Mouse (Mus musculus) left cerebral cortex, postnatal 4 days (tissue): ENCODE measurements around the gene Vdac2. TPM values are rescaled to one million over a fixed set of nuclear protein-coding genes. Genes with fewer than 3 reads are reported as not detected.

Source experiments
- DNase-seq: peaks from one replicate; pipeline ENCODE4 v3.0.0-alpha.2; 2022
- intact Hi-C: fragments of 180-260 bp; cut with DNase I; formaldehyde crosslinking; loops from one replicate; pipeline ENCODE4 v1.15.1; 2025
- total RNA-seq, 2 experiments: library from RNA; stranded (reverse); gene quantifications; 2 replicates each; pipeline ENCODE4 v1.2.3; 2021

Vdac2 gene
- total RNA-seq, 2 experiments from 2014 or later, result 182 to 185 TPM

- DNase-seq, result no peak
- intact Hi-C loops, result loop anchor here (10.0 kb wide), 1 partner anchor 725 kb away; no protein-coding TSS in a partner anchor
These were observed 24.7 kb downstream of the Vdac2 start for GRCm38 (mm10) chr14:21849524-21850418.

- DNase-seq, result no peak
- intact Hi-C loops, result no loop called here
These were observed 25.5 kb downstream of the Vdac2 start for GRCm38 (mm10) chr14:21850419-21851127.

DNA sequence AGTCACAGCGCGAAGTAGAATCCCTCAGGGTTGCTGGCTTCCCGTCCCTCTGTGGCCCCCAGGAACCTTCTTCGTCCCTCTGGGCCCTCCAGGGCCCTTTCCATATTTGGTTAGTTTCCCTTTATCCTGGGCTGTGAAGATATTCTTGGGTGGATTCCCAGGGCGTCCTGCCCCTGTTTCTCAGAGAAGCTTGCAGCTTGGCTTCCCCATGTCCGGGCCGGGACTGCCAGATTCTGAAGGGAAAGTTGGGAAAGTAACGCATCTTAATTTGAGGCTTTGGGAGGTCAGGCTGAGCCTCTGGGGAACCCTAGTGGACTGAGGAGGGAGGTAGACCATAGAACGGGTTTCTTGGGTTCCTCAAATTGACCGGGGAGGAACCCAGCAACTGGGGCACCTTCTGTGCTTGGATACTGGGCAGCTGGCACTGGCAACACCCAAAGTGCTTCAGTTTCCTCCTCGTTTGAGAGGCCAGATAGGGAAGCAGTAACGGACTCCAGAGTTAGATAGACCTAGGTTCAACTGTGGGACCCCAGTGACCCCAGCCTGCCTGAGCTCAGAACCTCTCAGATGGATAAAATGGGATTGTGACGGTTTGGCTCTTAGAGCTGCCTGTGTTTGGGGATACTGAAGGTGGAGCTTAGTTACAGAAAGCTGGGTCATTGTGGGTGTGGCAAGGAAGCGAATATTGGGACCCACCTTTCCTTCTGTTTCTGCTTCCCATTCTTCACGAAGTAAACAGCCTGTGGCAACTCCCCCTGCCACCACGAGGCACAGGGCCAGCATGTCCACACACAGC lies 27.2 kb downstream of the Vdac2 start:
- no peak for DNase-seq
- intact Hi-C loops, result no loop called here

DNA sequence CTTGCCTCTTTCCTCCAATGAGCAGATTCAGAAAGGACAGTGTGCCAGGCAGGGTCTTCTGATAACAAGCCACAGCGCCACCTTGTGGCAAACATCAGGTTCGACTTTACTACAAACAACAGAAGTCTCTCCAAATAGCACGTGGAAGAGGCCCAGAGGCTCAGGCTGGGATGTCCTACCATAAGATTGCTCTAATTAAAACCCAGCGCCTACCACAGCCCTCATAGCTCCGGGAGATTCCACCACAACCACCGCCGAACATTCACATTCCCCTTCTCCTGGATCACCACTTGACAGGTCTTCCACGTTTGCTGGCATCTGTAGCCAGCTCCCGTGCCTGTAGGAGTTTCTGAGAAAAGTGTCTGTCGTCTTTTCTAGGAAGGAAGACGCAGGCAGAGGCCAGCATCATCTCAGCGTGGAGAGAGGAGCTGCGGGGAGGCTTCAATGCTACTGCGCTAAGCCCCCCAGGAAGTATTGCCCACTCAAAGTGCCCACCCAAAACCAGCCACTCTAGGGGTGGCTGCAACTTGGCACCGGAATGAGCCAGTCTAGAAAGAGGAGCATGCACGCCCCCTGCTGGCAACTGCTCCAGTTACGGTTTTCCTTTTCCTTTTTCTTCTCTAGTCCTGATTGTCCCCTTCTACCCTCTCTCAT lies 28.5 kb downstream of the Vdac2 start:
- peak; percentile 88 for DNase-seq
- intact Hi-C loops, result no loop called here

DNA sequence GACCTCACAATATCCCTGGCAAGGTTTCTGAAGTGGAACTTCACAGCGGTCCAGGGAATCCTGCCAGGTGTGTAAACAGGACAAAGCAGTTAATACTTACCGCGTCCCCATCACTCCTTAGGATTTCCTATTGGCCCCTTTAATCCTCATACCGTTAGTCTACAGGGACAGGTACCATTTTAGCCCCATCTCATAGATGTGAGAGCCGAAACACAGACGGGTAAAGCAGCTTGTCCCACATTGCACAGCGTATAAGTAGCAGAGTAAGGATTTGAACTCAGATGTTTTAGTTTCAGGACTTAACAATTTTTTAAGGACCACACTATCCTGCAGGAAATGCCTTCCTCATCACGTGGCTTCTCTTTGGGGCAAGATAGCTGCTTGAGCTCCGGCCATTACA lies 29.2 kb downstream of the Vdac2 start:
- intact Hi-C loops, result no loop called here
- no peak for DNase-seq

- DNase-seq, result no peak
- intact Hi-C loops, result no loop called here
These were observed 30.9 kb downstream of the Vdac2 start for GRCm38 (mm10) chr14:21855961-21856360.

- intact Hi-C loops, result no loop called here
- DNase-seq, result no peak
These were observed 31.8 kb downstream of the Vdac2 start for GRCm38 (mm10) chr14:21856886-21857285.

DNA sequence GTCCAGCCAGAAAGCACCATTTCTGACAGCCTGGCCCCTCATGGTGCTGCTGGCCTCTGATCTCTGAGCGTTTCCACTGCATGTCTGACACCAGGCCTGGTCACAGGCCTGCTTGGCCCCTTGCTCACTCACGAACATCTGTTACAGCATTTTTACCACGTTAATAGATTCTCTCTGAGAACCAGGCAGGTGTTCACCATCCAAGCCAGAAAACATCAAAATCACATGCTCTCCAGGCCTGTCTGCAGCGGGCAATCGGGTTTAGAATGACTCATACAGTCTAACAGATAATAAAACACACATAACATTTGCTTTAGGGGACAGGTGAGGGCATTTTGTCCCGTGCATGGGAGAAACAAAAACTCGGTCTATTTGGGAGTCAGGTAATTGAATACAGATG lies 41.3 kb downstream of the Vdac2 start:
- DNase-seq, result no peak
- intact Hi-C loops, result no loop called here

- DNase-seq, result no peak
- intact Hi-C loops, result no loop called here
These were observed 41.8 kb downstream of the Vdac2 start for GRCm38 (mm10) chr14:21866816-21867215.

GRCm38 (mm10) chr14:21890430-21890829 lies 65.4 kb downstream of the Vdac2 start:
- no peak for DNase-seq
- intact Hi-C loops, result no loop called here

DNA sequence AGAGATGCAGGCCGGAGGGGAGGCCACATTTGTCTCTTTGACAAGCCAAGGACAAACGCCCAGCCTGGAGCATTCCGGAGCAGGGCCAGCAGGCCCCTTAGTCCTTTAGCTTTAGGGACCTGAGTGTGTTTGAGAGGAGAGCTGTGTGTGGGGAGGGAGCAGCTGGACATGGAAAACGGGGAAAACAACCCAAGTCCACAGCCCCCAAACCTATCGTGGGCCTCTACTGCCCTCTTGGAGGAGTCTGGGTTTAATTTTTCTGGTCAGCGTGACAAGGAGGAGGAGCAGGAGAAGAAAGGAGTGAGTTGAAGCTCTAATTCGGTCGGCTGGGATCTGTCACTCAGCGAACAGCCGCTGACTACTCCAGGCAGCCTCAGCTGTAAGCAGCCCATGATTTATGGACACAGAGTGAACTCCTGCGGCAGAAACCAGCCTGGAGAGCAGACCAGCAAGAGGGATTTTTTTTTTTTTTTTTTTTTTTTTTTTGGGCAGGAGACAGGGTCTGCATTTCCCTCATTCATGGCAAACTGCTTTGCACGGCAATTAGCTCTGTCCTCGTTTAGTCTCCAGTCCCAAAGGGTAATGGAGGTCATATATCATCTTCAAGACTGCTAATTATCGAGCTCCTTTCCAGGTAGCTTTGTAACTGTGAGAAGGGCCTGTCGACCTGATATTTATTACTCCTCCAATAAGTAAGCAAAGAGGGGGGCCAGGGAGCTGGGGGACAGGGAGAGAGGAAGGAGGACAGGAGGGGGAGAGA lies 66.7 kb downstream of the Vdac2 start:
- intact Hi-C loops, result no loop called here
- no peak for DNase-seq

DNA sequence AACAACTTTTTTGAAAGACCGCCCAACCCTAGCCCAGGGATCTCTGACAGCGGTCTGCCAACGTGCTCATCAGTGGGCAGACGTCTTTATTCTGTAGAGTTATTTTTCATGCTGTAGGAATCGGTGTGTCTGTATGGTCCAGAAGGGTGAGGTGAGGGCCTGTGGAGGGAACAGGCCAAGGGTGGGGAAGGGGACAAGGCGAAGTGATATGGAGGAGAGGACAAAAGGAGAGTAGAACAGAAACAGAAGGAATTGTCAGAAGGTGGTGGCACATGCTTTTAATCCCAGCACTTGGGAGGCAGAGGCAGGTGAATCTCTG lies 67.3 kb downstream of the Vdac2 start:
- intact Hi-C loops, result no loop called here
- DNase-seq, result no peak

Other genes starting within 250 kb of the Vdac2 start
- gene Dupd1, start 110.7 kb upstream of the Vdac2 start, total RNA-seq, result not detected
- 10 to 100 TPM; 92.6 to 94.3 TPM for gene Samd8, start 74.7 kb upstream of the Vdac2 start, total RNA-seq
- gene Dusp13, start 74.1 kb upstream of the Vdac2 start, total RNA-seq, result not detected
- 10 to 100 TPM; 41.5 to 52.5 TPM for gene Comtd1, start 23.7 kb downstream of the Vdac2 start, total RNA-seq
- 1 to 10 TPM; 2.2 to 4.8 TPM for gene Zfp503, start 164.4 kb downstream of the Vdac2 start, total RNA-seq
- under 1 TPM in 1 of 2 experiments, not detected in 1; 0.74 TPM for gene Lrmda, start 194.5 kb downstream of the Vdac2 start, total RNA-seq